Mouse (Mus musculus): ENCODE data around the gene Snx10. TPM values are rescaled to one million over a fixed set of nuclear protein-coding genes. Genes with fewer than 3 reads are reported as not detected.
"Not testable (repeated sequence)": the region's sequence is repeated elsewhere in the genome, so short reads cannot be mapped to it uniquely, and the experiment has no call there.

The Snx10 gene
- polyA plus RNA-seq (2015; fragmentation: Nextera tagmentation; extraction: Ambion mirVana), result 15.8 and 16.3 TPM in 2 replicates

DNA sequence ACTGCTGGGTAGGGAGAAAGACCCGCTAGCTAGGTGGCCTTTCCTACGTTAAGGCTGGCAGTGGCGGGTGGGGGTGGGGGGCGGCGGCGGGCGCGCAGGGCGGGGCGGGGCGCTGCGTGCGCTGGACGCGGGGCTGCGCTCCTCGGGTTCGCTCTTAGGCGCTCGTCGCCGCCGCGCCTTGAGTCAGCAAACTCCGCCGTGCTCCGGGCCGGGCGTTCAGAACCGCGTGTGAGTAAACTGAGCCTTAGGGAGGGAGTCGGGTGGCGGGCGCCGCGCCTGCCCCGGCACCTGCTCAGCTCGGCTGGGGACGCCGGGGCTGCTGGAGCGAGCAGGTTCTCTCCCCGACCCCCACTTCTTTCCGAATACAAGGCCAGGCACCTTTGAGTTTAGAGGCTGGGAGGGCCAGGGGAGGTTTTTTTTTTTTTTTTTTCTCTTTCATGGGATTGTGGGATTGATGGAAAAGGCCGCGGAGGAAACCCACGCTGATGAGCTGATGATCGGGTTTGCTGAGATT is at the start of gene Snx10:
Gene Snx10, plus strand, starts transcription at position 95 of the 514 bp plus-strand sequence.
- Histone ChIP-seq H3K4me1 (0 out of 2 replicates have a peak, but pooled peaks cover 2% of the 10 kb centered on the region), H3K9ac (peak within 1 kb of the TSS; percentile 39; the same call in 1 of the 2 replicates), H3K4me2 (peak within 1 kb of the TSS; percentile 93), H3K27ac (peak within 1 kb of the TSS; percentile 65; the same call in 1 of the 2 replicates), H3K27me3 (replicated peaks) (no peaks in the 10 kb centered on the region), H3K4me3 (replicated peaks) (peak within 1 kb of the TSS; percentile 70), H3K9me3 (no peaks in the 10 kb centered on the region), H3K36me3 (no peaks in the 10 kb centered on the region)
- peak; percentile 63; the same call in 1 of the 2 replicates for ATAC-seq (ENCODE audit: insufficient read depth, low FRiP score, low read depth)
- under 1% methylated on average over 47 of the region's 47 CpGs for whole genome bisulfite sequencing

DNA sequence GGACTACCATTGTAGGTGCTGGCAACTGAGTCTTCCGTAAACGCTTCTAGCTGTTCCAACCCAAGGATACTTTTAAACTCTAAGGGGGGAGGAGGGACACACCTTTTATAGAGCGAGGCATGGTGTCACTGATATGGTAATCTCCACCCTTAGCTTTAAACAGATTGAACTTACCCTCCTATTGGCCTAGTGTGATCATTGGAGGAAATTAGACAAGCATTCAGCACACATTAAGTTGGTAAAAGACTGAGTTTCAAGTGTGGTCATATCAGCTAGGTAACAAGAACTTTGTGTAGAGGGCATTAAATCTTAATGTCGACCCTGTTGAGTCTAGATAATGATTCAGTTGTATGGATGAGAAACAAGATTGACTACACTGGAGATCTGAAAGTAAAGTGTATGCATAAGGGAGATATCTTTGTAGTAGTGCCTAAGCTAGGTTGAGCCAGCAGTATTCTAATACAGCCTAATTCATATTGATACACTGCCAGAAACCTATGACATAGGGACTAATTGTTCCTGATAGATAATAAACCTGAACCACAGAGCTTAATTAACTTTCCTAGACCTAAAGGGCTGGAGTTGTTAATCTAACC is 44.5 kb upstream of the Snx10 start:
- Histone ChIP-seq H3K27me3 (replicated peaks) (no peaks in the 10 kb centered on the region), H3K4me3 (replicated peaks) (no peak overlapping the region), H3K4me1 (no peaks in the 10 kb centered on the region), H3K36me3 (peaks cover 46% of the 10 kb centered on the region), H3K4me2 (no peak overlapping the region), H3K9me3 (no peaks in the 10 kb centered on the region), H3K9ac (no peak overlapping the region), H3K27ac (no peak overlapping the region)
- WGBS, result 85% methylated on average over 4 of the region's 4 CpGs
- ATAC-seq (ENCODE audit: insufficient read depth, low FRiP score, low read depth), result no peak; the same call in 1 of the 2 replicates

DNA sequence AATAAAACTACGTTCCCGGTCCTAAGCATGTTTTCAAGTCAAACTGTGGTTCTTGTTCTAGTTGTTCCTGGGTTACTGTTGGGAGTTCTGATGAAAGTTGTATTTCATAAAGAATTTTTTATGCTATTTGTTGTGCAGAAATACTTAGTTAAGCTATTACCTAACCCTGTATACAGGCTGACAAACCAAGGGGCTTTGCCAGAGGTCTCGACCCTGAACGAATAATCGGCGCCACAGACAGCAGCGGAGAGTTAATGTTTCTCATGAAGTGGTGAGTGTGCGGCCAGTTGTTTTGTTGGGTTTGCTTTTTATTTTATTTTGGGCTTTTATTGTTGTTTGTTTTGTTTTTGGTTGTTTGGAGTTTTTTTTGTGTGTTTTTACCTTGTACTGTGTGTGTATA is 42.2 kb upstream of the Snx10 start:
- H3K4me2 ChIP-seq, result no peak overlapping the region
- peaks cover 41% of the 10 kb centered on the region for H3K36me3 ChIP-seq
- WGBS, result 91% methylated on average over 8 of the region's 8 CpGs
- H3K27ac ChIP-seq, result no peak overlapping the region
- H3K9ac ChIP-seq, result no peak overlapping the region
- ATAC-seq (ENCODE audit: insufficient read depth, low FRiP score, low read depth), result no peak
- no peak overlapping the region for H3K4me3 ChIP-seq (replicated peaks)
- no peaks in the 10 kb centered on the region for H3K9me3 ChIP-seq
- H3K27me3 ChIP-seq (replicated peaks), result no peaks in the 10 kb centered on the region
- H3K4me1 ChIP-seq, result no peaks in the 10 kb centered on the region

DNA sequence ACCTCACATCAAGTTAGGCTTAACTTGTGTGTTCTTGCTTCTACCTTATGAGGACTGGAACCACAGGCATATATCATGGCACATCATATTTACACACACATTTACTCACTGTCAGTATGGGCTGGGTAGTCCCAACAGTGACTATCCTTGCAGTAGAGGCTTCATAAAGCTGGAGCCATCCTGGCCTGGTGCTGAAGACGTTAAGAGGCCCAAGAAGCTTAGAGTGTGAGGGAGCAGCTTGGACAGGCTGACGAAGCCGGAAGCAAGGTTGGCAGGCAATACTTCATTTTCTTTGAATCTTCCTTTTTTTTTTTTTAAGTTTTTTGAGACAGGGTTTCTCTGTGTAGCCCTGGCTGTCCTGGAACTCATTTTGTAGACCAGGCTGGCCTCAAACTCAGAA is 39.8 kb upstream of the Snx10 start:
- Histone ChIP-seq H3K36me3 (peaks cover 32% of the 10 kb centered on the region), H3K4me3 (replicated peaks) (no peak overlapping the region), H3K27me3 (replicated peaks) (no peaks in the 10 kb centered on the region), H3K27ac (no peak overlapping the region), H3K9me3 (no peaks in the 10 kb centered on the region), H3K4me1 (no peaks in the 10 kb centered on the region), H3K4me2 (no peak overlapping the region), H3K9ac (no peak overlapping the region)
- 89% methylated on average over 3 of the region's 3 CpGs for WGBS
- ATAC-seq (ENCODE audit: insufficient read depth, low FRiP score, low read depth), result no peak

DNA sequence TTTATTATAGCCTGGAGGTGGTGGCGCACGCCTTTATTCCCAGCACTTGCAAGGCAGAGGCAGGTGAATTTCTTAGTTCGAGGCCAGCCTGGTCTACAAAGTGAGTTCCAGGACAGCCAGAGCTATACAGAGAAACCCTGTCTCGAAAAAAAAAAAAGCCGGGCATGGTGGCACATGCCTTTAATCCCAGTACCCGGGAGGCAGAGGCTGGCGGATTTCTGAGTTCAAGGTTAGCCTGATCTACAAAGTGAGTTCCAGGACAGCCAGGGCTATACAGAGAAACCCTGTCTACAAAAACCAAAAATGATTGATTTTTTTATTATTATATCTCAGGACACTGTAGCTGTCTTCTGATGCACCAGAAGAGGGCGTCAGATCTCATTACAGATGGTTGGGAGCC is 39.1 kb upstream of the Snx10 start:
- H3K27me3 ChIP-seq (replicated peaks); H3K4me2 ChIP-seq; H3K9ac ChIP-seq; H3K4me1 ChIP-seq; H3K9me3 ChIP-seq; H3K4me3 ChIP-seq (replicated peaks); ATAC-seq (ENCODE audit: insufficient read depth, low FRiP score, low read depth); H3K27ac ChIP-seq: not testable (repeated sequence)
- H3K36me3 ChIP-seq, result peaks cover 26% of the 10 kb centered on the region
- 87% methylated on average over 8 of the region's 8 CpGs for WGBS

DNA sequence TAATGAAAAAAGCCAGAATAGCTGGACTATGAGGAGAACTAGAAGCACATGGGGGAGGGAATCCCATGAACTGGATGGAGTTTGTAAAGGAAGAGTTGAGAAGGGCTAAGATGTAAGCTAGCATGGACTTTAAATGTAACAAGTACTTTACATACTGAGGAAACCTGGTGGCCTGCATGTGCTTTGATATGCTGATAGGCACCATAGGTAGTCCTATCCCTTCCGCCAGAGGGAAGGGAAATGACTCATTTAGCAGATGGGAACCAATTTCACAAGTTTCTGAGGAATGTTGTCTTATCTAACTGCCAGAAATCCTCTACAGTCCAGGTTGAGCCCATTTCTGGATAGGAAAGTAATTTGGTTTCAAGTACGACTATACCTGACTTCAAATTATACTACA is 38.1 kb upstream of the Snx10 start:
- no peak overlapping the region for H3K27ac ChIP-seq
- no peak for ATAC-seq (ENCODE audit: insufficient read depth, low FRiP score, low read depth)
- no peak overlapping the region for H3K9ac ChIP-seq
- peaks cover 19% of the 10 kb centered on the region for H3K36me3 ChIP-seq
- no peak overlapping the region for H3K4me3 ChIP-seq (replicated peaks)
- H3K4me2 ChIP-seq, result no peak overlapping the region
- 49% methylated on average over 2 of the region's 2 CpGs for WGBS
- no peaks in the 10 kb centered on the region for H3K9me3 ChIP-seq
- H3K4me1 ChIP-seq, result no peaks in the 10 kb centered on the region
- no peaks in the 10 kb centered on the region for H3K27me3 ChIP-seq (replicated peaks)

DNA sequence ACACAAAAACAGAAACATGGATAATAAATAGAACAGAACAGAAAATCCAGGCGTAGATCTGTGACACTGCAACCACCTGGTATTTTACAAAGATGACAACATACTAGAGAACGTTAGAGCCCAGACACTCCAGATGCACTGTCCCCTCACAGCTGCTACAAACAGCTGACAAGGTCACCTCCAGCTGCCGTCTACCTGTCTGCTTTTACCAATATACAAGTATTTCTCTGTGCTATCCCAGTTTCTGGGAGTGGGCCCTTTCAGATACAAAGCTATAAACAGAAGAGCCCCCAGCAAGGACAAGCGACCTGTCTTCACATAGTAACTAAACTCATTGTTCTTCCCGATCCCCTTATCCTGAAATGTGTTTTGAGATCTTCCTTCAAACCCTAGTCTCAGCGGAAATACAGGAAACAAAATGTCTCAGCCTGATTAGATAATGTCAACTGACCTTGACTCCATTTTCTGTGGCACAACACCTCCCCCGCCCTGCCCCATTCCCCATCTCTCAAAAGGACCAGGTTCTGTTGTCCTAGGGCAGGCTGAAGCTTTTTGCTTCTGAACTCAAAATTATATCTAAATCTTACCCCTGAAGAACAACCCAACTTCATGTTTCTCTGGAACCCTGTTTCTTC is 37.5 kb upstream of the Snx10 start:
- Histone ChIP-seq H3K27me3 (replicated peaks) (no peaks in the 10 kb centered on the region), H3K4me3 (replicated peaks) (no peak overlapping the region), H3K4me2 (no peak overlapping the region), H3K9ac (no peak overlapping the region), H3K4me1 (no peaks in the 10 kb centered on the region), H3K27ac (no peak overlapping the region), H3K36me3 (peaks cover 15% of the 10 kb centered on the region), H3K9me3 (no peaks in the 10 kb centered on the region)
- 44% methylated on average over 7 of the region's 7 CpGs for WGBS
- ATAC-seq (ENCODE audit: insufficient read depth, low FRiP score, low read depth), result no peak

DNA sequence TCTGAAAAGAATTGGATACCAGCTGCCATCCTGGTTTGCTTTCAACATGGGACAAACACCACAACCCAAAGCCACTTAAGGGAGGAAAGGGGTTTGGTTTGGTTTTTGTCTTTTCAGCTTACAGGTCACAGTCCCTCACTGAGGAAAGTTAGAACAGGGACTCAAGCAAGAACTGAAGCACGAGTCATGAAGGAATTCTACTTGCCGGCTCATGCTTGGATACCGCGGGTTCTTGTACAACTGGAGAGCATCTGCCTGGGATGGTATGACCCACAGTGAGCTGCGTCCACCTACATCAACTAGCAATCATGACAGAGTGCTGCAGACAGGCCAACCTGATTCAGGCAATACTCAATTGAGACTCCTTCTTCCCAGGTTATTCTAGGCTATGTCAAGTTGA is 37.0 kb upstream of the Snx10 start:
- H3K4me1 ChIP-seq, result no peaks in the 10 kb centered on the region
- H3K27ac ChIP-seq, result no peak overlapping the region
- 86% methylated on average over 5 of the region's 5 CpGs for WGBS
- no peak overlapping the region for H3K4me2 ChIP-seq
- peaks cover 13% of the 10 kb centered on the region for H3K36me3 ChIP-seq
- H3K9ac ChIP-seq, result no peak overlapping the region
- no peak for ATAC-seq (ENCODE audit: insufficient read depth, low FRiP score, low read depth)
- no peaks in the 10 kb centered on the region for H3K27me3 ChIP-seq (replicated peaks)
- H3K4me3 ChIP-seq (replicated peaks), result no peak overlapping the region
- H3K9me3 ChIP-seq, result no peaks in the 10 kb centered on the region

DNA sequence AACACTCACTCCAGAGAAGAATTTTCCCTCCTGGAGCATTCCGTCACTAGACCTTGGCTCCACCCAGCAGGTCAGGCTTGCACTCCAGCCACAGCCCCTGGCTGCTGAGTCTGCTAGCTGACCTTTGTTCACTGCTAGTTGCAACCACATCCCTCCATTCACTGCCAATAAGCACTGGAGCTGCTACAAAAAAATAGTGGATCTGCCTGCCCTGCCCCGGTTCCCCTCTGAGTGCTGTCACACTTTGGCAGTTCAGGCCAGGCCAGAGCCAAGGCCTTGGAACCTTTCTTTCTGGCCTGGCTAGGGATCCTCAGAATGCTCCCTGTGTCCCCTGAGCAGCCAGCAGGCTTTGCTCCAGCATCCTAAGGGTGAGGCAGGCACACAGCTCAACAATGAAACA is 33.9 kb upstream of the Snx10 start:
- Histone ChIP-seq H3K4me3 (replicated peaks) (no peak overlapping the region), H3K9ac (no peak overlapping the region), H3K4me1 (no peaks in the 10 kb centered on the region), H3K9me3 (no peaks in the 10 kb centered on the region), H3K27me3 (replicated peaks) (no peaks in the 10 kb centered on the region), H3K4me2 (no peak overlapping the region), H3K36me3 (no peaks in the 10 kb centered on the region), H3K27ac (no peak overlapping the region)
- no peak; the same call in 1 of the 2 replicates for ATAC-seq (ENCODE audit: insufficient read depth, low FRiP score, low read depth)
- WGBS, result 48% methylated on average over 2 of the region's 2 CpGs

DNA sequence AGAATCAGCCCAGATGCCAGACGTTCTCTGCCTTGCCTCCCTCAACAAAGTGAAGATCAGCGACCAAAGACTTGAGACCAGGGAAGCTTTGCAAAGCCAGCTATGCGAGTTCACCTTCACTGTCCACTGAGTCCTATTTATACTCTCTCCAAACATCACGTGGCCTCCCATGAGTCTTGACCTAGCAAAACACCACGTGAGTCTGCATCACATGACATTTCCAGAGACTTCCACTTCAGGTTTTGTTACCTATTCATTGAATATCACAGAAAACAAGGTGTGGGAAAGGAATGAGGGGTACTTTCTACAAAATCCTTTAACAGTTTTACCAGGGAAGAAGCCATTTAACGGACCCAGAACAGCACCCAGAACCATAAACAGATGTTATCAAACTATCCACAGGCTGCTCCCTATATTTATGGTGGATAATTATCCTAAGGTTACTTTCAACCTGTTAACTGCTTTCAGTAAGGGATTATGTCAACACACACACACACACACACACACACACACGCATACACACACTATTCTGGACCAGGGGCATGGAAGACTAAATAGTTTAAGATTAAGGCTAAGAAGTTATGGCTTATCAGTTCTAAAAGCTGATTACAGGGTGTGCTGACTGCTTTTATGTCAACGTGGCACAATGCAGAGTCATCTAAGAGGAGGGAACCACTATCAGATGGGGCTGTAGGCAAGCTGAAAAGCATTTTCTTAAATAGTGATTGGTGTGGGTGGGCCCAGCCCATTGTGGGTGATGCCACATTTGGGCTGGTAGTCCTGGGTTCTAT is 26.2 kb upstream of the Snx10 start:
- Histone ChIP-seq H3K27me3 (replicated peaks) (no peaks in the 10 kb centered on the region), H3K9ac (no peak overlapping the region), H3K4me3 (replicated peaks) (no peak overlapping the region), H3K36me3 (no peaks in the 10 kb centered on the region), H3K9me3 (no peaks in the 10 kb centered on the region), H3K27ac (no peak overlapping the region), H3K4me1 (no peaks in the 10 kb centered on the region), H3K4me2 (no peak overlapping the region)
- no peak; the same call in 1 of the 2 replicates for ATAC-seq (ENCODE audit: insufficient read depth, low FRiP score, low read depth)
- 57% methylated on average over 8 of the region's 8 CpGs for WGBS

DNA sequence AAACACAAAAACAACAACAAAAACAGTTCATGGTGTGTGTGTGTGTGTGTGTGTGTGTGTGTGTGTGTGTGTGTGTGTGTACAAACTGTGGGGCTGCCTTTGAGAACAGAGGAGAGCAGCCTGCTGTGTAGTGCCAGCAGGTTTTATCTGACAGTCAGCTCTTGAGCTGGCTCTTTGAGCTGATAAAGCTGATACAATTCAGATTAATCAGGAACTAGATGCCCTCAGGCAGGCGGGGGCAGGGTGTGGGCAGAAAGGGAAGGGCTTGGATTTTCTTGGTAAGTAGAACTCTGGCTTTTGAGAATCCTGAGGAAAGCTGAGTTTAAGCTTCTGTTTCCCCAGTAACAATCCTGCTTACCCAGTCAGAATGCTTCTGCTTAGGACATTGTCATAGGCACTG is 18.0 kb upstream of the Snx10 start:
- no peaks in the 10 kb centered on the region for H3K27me3 ChIP-seq (replicated peaks)
- ATAC-seq (ENCODE audit: insufficient read depth, low FRiP score, low read depth), result peak; percentile 63
- WGBS, result 59% methylated on average over 1 of the region's 1 CpGs
- H3K4me3 ChIP-seq (replicated peaks), result no peak overlapping the region
- H3K4me2 ChIP-seq, result no peak overlapping the region
- H3K9ac ChIP-seq, result no peak overlapping the region
- no peaks in the 10 kb centered on the region for H3K4me1 ChIP-seq
- H3K27ac ChIP-seq, result no peak overlapping the region
- no peaks in the 10 kb centered on the region for H3K9me3 ChIP-seq
- H3K36me3 ChIP-seq, result no peaks in the 10 kb centered on the region

DNA sequence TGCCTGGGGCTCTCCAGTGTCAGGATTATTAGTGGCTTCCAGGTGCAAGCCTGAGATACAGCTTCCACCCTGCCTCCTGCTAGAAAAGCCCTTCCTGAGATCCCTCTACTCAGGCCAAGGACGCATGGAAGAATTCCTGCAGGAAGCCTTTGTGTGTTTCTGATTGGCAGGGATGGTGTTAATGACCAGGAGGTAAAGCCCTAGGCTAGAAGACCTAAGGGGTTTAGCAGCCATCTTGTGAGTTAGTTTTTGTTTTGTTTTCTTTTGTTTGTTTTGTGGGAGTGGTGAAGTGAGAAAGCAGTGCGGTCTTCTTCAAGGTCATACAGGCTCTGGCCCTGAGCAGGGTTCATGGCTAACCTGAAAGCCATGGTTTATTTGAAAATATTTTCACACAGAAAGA is 16.1 kb upstream of the Snx10 start:
- H3K27me3 ChIP-seq (replicated peaks), result no peaks in the 10 kb centered on the region

More for the DNA sequence above, 16.1 kb upstream of the Snx10 start:
- H3K4me1 ChIP-seq, result no peaks in the 10 kb centered on the region
- ATAC-seq (ENCODE audit: insufficient read depth, low FRiP score, low read depth), result no peak
- no peaks in the 10 kb centered on the region for H3K36me3 ChIP-seq
- H3K4me2 ChIP-seq, result no peak overlapping the region
- WGBS, result 71% methylated on average over 2 of the region's 2 CpGs
- H3K9me3 ChIP-seq, result no peaks in the 10 kb centered on the region
- no peak overlapping the region for H3K4me3 ChIP-seq (replicated peaks)
- no peak overlapping the region for H3K9ac ChIP-seq
- H3K27ac ChIP-seq, result no peak overlapping the region

Measured in stomach, embryonic 15.5 days (tissue).